Mouse (Mus musculus) layer of hippocampus, postnatal 10 days (tissue): ENCODE results near the gene Npnt. TPM values are rescaled to one million over a fixed set of nuclear protein-coding genes. Genes with fewer than 3 reads are reported as not detected.

Experiments
- DNase-seq, 2 experiments: peaks; one replicate each; pipeline ENCODE4 v3.0.0; 2021; ENCODE audit warnings: low spot score in 2 of 2
- total RNA-seq, 2 experiments: library from RNA; stranded (reverse); gene quantifications; 2 replicates each; pipeline ENCODE4 v1.2.3; 2021

Gene Npnt
- total RNA-seq, 2 experiments from 2014 or later = 14.2 to 14.9 TPM

- no peak for DNase-seq
Observed at GRCm38 (mm10) chr3:132940181-132940990, 9.7 kb downstream of the Npnt start.

GRCm38 (mm10) chr3:132939006-132939405, 11.1 kb downstream of the Npnt start:
- DNase-seq = no peak

GRCm38 (mm10) chr3:132934649-132935048, 15.4 kb downstream of the Npnt start:
- DNase-seq = no peak

- no peak for DNase-seq
Observed at GRCm38 (mm10) chr3:132931526-132931925, 18.6 kb downstream of the Npnt start.

- no peak for DNase-seq
Observed at GRCm38 (mm10) chr3:132929866-132930265, 20.2 kb downstream of the Npnt start.

- DNase-seq = no peak
Observed at GRCm38 (mm10) chr3:132928186-132928585, 21.9 kb downstream of the Npnt start.

- no peak for DNase-seq
Observed at GRCm38 (mm10) chr3:132919798-132920197, 30.3 kb downstream of the Npnt start.

GRCm38 (mm10) chr3:132919240-132919639, 30.9 kb downstream of the Npnt start:
- no peak for DNase-seq

GRCm38 (mm10) chr3:132917356-132918090, 32.6 kb downstream of the Npnt start:
- no peak for DNase-seq

- no peak for DNase-seq
Observed at GRCm38 (mm10) chr3:132915661-132916060, 34.4 kb downstream of the Npnt start.

GRCm38 (mm10) chr3:132912420-132912819, 37.7 kb downstream of the Npnt start:
- no peak for DNase-seq

GRCm38 (mm10) chr3:132911716-132912115, 38.4 kb downstream of the Npnt start:
- DNase-seq = no peak

- no peak for DNase-seq
Observed at GRCm38 (mm10) chr3:132910727-132911126, 39.4 kb downstream of the Npnt start.

- DNase-seq = no peak
Observed at GRCm38 (mm10) chr3:132909736-132910135, 40.4 kb downstream of the Npnt start.

GRCm38 (mm10) chr3:132907506-132908203, 42.4 kb downstream of the Npnt start:
- DNase-seq = no peak

GRCm38 (mm10) chr3:132905224-132905930, 44.7 kb downstream of the Npnt start:
- DNase-seq = no peak

- DNase-seq = no peak
Observed at GRCm38 (mm10) chr3:132903386-132903785, 46.7 kb downstream of the Npnt start.

GRCm38 (mm10) chr3:132902921-132903320, 47.2 kb downstream of the Npnt start:
- no peak for DNase-seq

GRCm38 (mm10) chr3:132902206-132902605, 47.9 kb downstream of the Npnt start:
- DNase-seq = no peak

GRCm38 (mm10) chr3:132897891-132898290, 52.2 kb downstream of the Npnt start:
- no peak for DNase-seq

GRCm38 (mm10) chr3:132897390-132897789, 52.7 kb downstream of the Npnt start:
- no peak for DNase-seq
